Mouse (Mus musculus) adrenal gland, postnatal 4 days (tissue): ENCODE results near the gene St13. TPM values are rescaled to one million over a fixed set of nuclear protein-coding genes. Genes with fewer than 3 reads are reported as not detected.

Experiments
- DNase-seq, 2 experiments: peaks; one replicate each; pipeline ENCODE4 v3.0.0; 2021 to 2022; ENCODE audit warnings: low spot score in 2 of 2, mixed read lengths in 2 of 2
- total RNA-seq, 2 experiments: library from RNA; stranded (reverse); gene quantifications; 2 replicates each; pipeline ENCODE4 v1.2.3; 2021

St13 gene
- total RNA-seq, 2 experiments from 2014 or later, result 157 to 177 TPM

DNA sequence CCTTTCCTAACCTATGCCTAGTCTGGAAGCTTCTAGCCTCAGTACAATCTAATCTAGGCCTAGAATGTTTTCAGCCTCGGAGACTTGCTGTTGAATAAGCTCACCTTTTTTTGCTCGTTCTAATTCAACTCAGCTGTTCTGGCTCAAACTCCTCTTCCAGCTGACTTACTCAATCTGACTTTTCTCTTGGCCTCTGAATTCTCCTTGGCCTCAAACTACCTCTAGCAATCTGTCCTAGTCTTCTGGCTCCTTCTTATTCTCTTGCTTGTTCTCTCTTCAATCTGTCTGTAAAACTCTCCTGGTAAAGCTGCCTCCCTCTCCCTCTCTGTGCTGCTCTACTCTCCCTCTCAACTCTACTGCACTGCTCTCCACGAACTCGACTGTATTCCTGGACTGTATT, 74.9 kb downstream of the St13 start:
- DNase-seq, result no peak

- no peak for DNase-seq
Observed at GRCm38 (mm10) chr15:81320137-81320536, 79.7 kb downstream of the St13 start.

DNA sequence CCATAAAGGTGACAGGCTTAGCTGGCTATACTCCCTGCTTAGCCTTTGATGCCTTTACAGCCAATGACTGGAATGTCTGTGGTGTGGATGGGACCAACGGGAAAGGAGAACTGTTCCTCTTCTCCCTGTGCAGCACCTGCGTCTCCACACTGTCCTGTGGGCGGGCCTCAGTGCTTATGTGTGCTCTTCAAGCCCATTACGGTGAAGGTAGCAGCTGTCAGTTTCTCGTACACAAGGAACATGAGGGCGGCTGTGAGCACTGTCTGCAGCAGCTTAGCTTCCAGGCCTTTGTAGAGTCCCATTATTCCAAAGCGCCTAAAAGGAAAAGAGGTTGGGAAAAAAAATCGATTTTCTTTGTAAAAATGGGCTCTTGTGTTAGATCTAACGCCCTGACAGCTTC, 80.4 kb downstream of the St13 start:
- DNase-seq, result no peak

GRCm38 (mm10) chr15:81313928-81314327, 85.9 kb downstream of the St13 start:
- no peak for DNase-seq

Other genes starting within 250 kb of the St13 start
- 10 to 100 TPM; 33.0 to 39.1 TPM for gene Mrtfa, start 209.3 kb downstream of the St13 start, total RNA-seq
- gene Mchr1, start 164.6 kb downstream of the St13 start, total RNA-seq, result 1 to 10 TPM in 1 of 2 experiments, under 1 TPM in 1; 0.99 to 1.0 TPM
- gene Slc25a17, start 39.3 kb downstream of the St13 start, total RNA-seq, result 10 to 100 TPM; 83.2 to 85.2 TPM
- 10 to 100 TPM; 22.7 to 24.4 TPM for gene Xpnpep3, start 61 bp upstream of the St13 start, total RNA-seq
- gene Dnajb7, start 8.2 kb upstream of the St13 start, total RNA-seq, result under 1 TPM in 1 of 2 experiments, not detected in 1; 0.31 TPM
- gene Rbx1, start 66.2 kb upstream of the St13 start, total RNA-seq, result 100 to 1,000 TPM; 154 to 155 TPM
- gene Ep300, start 185.3 kb upstream of the St13 start, total RNA-seq, result 10 to 100 TPM; 78.9 to 84.0 TPM